Mouse (Mus musculus) hindbrain, embryonic 11.5 days (tissue): Measurements from ENCODE around the gene Rhbg. TPM values are rescaled to one million over a fixed set of nuclear protein-coding genes. Genes with fewer than 3 reads are reported as not detected.

Source experiments
- ATAC-seq: fragments of 200-750 bp; cut with Nextera tagmentation; 2 replicates; pipeline ENCODE4 v1.8.0; 2017; ENCODE audit warnings: mild to moderate bottlenecking, moderate TSS enrichment, moderate library complexity; ENCODE audit not compliant: low FRiP score
- DNase-seq: peaks from one replicate; pipeline ENCODE4 v3.0.0-alpha.2; 2015; ENCODE audit warnings: low spot score
- H3K27ac ChIP-seq: fragments of 300-500 bp; sonication (generic); 2 replicates; pipeline ENCODE4 v1.5.1; 2014; ENCODE audit warnings: mild to moderate bottlenecking, low read depth, low read length
- H3K27me3 ChIP-seq: fragments of 300-500 bp; sonication (generic); 2 replicates; pipeline ENCODE4 v1.6.1; 2014; ENCODE audit warnings: mild to moderate bottlenecking, low read length, moderate library complexity, mixed read lengths; ENCODE audit not compliant: control insufficient read depth, insufficient read depth
- H3K36me3 ChIP-seq: fragments of 300-500 bp; sonication (generic); 2 replicates; pipeline ENCODE4 v1.6.1; 2014; ENCODE audit warnings: mild to moderate bottlenecking, low read length, moderate library complexity, mixed read lengths; ENCODE audit not compliant: control insufficient read depth, insufficient read depth
- H3K4me1 ChIP-seq: fragments of 300-500 bp; sonication (generic); replicated peaks from 2 replicates; pipeline ENCODE4 v1.6.1; 2014; ENCODE audit warnings: low read length, mixed read lengths; ENCODE audit not compliant: control insufficient read depth, insufficient read depth
- H3K4me2 ChIP-seq: fragments of 300-500 bp; sonication (generic); replicated peaks from 2 replicates; pipeline ENCODE4 v1.6.1; 2014; ENCODE audit warnings: mild to moderate bottlenecking, low read depth, low read length
- H3K4me3 ChIP-seq: fragments of 300-500 bp; sonication (generic); 2 replicates; pipeline ENCODE4 v1.5.1; 2014; ENCODE audit warnings: low read depth, low read length
- H3K9ac ChIP-seq: fragments of 300-500 bp; sonication (generic); 2 replicates; pipeline ENCODE4 v1.6.1; 2014; ENCODE audit warnings: low read depth, low read length
- H3K9me3 ChIP-seq: fragments of 300-500 bp; sonication (generic); 2 replicates; pipeline ENCODE4 v1.6.1; 2016; ENCODE audit warnings: low read length; ENCODE audit not compliant: control insufficient read depth
- WGBS: fragments of 180-500 bp; shearing (Covaris S2); extraction: QIAGEN DNeasy Blood & Tissue Kit; methylation state at CpG from one replicate; pipeline ENCODE4 v1.1.7; 2014; 5-methylcytosine and 5-hydroxymethylcytosine counted together
- polyA plus RNA-seq: library from polyadenylated mRNA; unstranded; fragments of >200 nt; fragmentation: Nextera tagmentation; extraction: Ambion mirVana; gene quantifications from 2 replicates; pipeline ENCODE4 v1.2.1, GENCODE M21; 2014

The Rhbg gene
- polyA plus RNA-seq, 1 experiment from 2014 or later = 0.25 TPM

GRCm38 (mm10) chr3:88229526-88229925, 25.0 kb downstream of the Rhbg start:
- peak overlapping the region; percentile 94 for H3K27ac ChIP-seq
- peak overlapping the region; percentile 44; the same call in 1 of the 2 replicates for H3K9ac ChIP-seq
- H3K4me1 ChIP-seq = peaks cover 48% of the 10 kb centered on the region
- DNase-seq = no peak
- H3K27me3 ChIP-seq = no peaks in the 10 kb centered on the region; the same call in 1 of the 2 replicates
- no peaks in the 10 kb centered on the region for H3K9me3 ChIP-seq
- WGBS = 67% methylated on average over 6 of the region's 6 CpGs
- no peak overlapping the region for H3K4me3 ChIP-seq
- no peaks in the 10 kb centered on the region for H3K36me3 ChIP-seq
- no peak for ATAC-seq
- no peak overlapping the region for H3K4me2 ChIP-seq

DNA sequence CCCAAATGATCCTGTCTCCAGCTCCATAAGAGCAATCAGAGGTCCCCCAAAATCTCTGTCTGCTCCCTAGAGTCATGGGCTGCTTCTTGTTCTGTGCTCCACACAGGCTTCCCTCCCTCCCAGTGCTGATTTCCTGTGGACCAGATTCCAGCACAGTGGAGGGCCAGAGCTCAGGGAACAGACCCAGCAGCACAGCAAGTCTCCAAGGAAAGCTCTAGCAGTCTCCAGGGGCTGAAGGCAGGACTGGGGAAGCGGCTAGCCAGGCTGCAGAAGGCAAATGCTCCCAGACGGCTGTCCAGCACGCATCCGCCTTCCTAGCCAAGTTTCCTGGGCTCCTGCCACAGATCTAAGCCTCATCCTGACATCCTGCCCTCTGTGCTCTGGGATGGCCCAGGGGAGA, 25.6 kb downstream of the Rhbg start:
- Histone ChIP-seq H3K4me1 (peaks cover 48% of the 10 kb centered on the region), H3K4me2 (no peak overlapping the region), H3K9ac (no peak overlapping the region), H3K9me3 (no peaks in the 10 kb centered on the region), H3K4me3 (no peak overlapping the region), H3K27ac (peak overlapping the region; percentile 94), H3K27me3 (no peaks in the 10 kb centered on the region; the same call in 1 of the 2 replicates), H3K36me3 (no peaks in the 10 kb centered on the region)
- 44% methylated on average over 4 of the region's 4 CpGs for WGBS
- DNase-seq = no peak
- no peak for ATAC-seq

- Histone ChIP-seq H3K4me2 (no peak overlapping the region), H3K4me3 (no peak overlapping the region), H3K9ac (no peak overlapping the region), H3K9me3 (no peaks in the 10 kb centered on the region), H3K4me1 (peaks cover 43% of the 10 kb centered on the region), H3K27me3 (no peaks in the 10 kb centered on the region), H3K27ac (peak overlapping the region; percentile 94), H3K36me3 (no peaks in the 10 kb centered on the region; the same call in 1 of the 2 replicates)
- ATAC-seq (peak; percentile 13; the same call in 1 of the 2 replicates), DNase-seq (no peak)
- WGBS = 36% methylated on average over 6 of the region's 6 CpGs
These were observed 26.5 kb downstream of the Rhbg start for GRCm38 (mm10) chr3:88227976-88228375.

GRCm38 (mm10) chr3:88227260-88227659, 27.2 kb downstream of the Rhbg start:
- Histone ChIP-seq H3K4me2 (no peak overlapping the region), H3K4me1 (peaks cover 43% of the 10 kb centered on the region), H3K27ac (peak overlapping the region; percentile 94), H3K4me3 (no peak overlapping the region), H3K9ac (no peak overlapping the region), H3K9me3 (no peaks in the 10 kb centered on the region), H3K27me3 (no peaks in the 10 kb centered on the region), H3K36me3 (no peaks in the 10 kb centered on the region; the same call in 1 of the 2 replicates)
- ATAC-seq (no peak), DNase-seq (no peak)
- 44% methylated on average over 4 of the region's 4 CpGs for WGBS

DNA sequence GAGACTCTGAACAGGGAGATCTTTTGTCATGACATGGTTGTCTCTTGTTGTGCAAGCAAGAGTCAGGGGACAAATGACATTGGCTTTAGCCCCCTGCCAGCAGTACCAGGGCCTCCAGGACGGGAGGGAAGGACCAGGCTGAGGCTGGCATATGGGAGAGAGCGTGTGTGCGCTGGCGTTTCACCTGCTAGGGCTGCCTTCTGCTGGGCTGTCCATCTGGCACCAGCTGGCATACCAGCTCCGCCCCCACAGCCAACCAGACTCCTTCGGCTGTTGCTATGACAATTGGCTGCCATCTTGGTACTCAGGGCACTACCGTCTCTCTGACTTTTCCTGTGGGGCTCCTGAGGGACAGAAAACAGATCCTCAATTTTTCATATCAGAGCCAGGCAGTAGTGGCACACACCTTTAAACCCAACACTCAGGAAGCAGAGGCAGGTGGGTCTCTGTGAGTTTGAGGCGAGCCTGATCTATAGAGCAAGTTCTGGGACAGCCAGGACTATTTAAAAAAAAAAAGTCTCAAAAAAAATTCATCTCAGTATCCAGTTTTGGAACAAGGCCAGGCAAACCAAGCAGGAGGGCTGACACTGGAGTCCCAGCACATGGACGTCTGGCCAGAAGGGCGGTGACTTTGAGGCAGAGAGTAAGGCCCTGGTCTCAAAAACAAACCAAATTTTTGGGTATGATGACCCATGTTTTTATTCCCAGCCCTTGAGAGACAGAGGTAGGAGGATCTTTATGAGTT, 28.2 kb downstream of the Rhbg start:
- H3K9ac ChIP-seq = no peak overlapping the region
- peaks cover 43% of the 10 kb centered on the region for H3K4me1 ChIP-seq
- H3K9me3 ChIP-seq = no peaks in the 10 kb centered on the region
- H3K27me3 ChIP-seq = peaks cover 3% of the 10 kb centered on the region
- ATAC-seq = no peak
- H3K27ac ChIP-seq = peak overlapping the region; percentile 94
- H3K36me3 ChIP-seq = no peaks in the 10 kb centered on the region; the same call in 1 of the 2 replicates
- H3K4me3 ChIP-seq = no peak overlapping the region
- no peak overlapping the region for H3K4me2 ChIP-seq
- DNase-seq = no peak
- 82% methylated on average over 10 of the region's 10 CpGs for WGBS

- no peak overlapping the region for H3K9ac ChIP-seq
- H3K36me3 ChIP-seq = no peaks in the 10 kb centered on the region; the same call in 1 of the 2 replicates
- DNase-seq = no peak
- peaks cover 10% of the 10 kb centered on the region for H3K27me3 ChIP-seq
- 49% methylated on average over 2 of the region's 2 CpGs for WGBS
- no peaks in the 10 kb centered on the region for H3K9me3 ChIP-seq
- ATAC-seq = no peak
- no peak overlapping the region for H3K4me3 ChIP-seq
- no peak overlapping the region for H3K4me2 ChIP-seq
- peaks cover 42% of the 10 kb centered on the region for H3K4me1 ChIP-seq
- H3K27ac ChIP-seq = peak overlapping the region; percentile 94
These were observed 29.6 kb downstream of the Rhbg start for GRCm38 (mm10) chr3:88224929-88225328.

GRCm38 (mm10) chr3:88222446-88222845, 32.1 kb downstream of the Rhbg start:
- Histone ChIP-seq H3K4me1 (peaks cover 27% of the 10 kb centered on the region), H3K36me3 (no peaks in the 10 kb centered on the region; the same call in 1 of the 2 replicates), H3K9ac (no peak overlapping the region), H3K27ac (peak overlapping the region; percentile 66), H3K9me3 (no peaks in the 10 kb centered on the region), H3K27me3 (peaks cover 30% of the 10 kb centered on the region), H3K4me2 (no peak overlapping the region), H3K4me3 (no peak overlapping the region)
- 75% methylated on average over 6 of the region's 6 CpGs for WGBS
- no peak for DNase-seq
- ATAC-seq = no peak

DNA sequence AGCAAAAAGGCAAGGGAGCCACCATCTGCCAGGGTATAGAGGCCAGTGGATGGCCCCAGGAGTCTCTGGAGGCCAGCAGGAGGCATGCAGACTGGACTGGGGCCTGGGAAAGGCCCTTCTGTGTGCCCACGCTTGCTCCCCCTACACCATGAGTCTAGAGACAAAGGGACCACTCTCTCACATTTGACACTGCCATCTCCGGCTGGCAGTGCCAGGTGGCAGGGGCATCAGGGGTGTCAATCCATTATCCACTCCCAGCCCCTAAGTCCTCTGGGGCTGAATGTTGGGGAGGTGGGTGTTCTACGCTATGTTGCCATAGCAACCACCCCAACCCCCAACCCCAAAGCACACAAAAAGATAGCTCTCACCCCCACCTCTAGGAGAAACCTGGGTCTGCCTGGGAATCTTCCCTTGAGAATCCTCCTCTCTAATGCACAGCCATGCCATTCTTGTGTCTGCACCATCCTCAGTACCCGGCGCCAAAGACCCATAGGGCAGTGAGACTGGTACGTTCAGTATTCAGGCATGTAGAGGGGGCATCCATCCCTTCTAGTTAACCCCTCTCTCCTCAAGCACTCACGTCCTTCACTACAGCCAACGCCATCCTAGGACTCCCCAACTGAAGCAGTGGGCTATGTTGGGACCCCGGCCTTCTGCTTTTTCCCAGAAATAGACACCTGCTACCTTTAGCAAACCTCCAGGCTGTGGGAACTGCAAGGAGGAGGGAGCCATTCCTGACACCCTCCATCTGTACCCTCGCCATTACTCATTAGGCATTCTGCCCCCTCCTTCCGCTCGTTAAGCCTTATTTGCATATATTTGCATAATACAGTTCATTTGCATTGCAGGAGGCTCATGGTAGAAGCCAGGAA, 32.8 kb downstream of the Rhbg start:
- H3K4me2 ChIP-seq = no peak overlapping the region
- H3K9me3 ChIP-seq = no peaks in the 10 kb centered on the region
- H3K4me1 ChIP-seq = peaks cover 27% of the 10 kb centered on the region
- DNase-seq = no peak
- peak overlapping the region; percentile 91 for H3K27ac ChIP-seq
- no peaks in the 10 kb centered on the region; the same call in 1 of the 2 replicates for H3K36me3 ChIP-seq
- WGBS = 36% methylated on average over 12 of the region's 12 CpGs
- H3K4me3 ChIP-seq = no peak overlapping the region
- H3K9ac ChIP-seq = no peak overlapping the region
- peaks cover 30% of the 10 kb centered on the region for H3K27me3 ChIP-seq
- ATAC-seq = peak; percentile 71
